Mouse (Mus musculus) right cerebral cortex, postnatal 25 days (tissue): Measurements from ENCODE around the gene Rps6ka2.
"Not testable (repeated sequence)": the region's sequence is repeated elsewhere in the genome, so short reads cannot be mapped to it uniquely, and the experiment has no call there.

ENCODE experiments used
- DNase-seq: peaks from one replicate; pipeline ENCODE4 v3.0.0; 2022

Rps6ka2 gene

DNA sequence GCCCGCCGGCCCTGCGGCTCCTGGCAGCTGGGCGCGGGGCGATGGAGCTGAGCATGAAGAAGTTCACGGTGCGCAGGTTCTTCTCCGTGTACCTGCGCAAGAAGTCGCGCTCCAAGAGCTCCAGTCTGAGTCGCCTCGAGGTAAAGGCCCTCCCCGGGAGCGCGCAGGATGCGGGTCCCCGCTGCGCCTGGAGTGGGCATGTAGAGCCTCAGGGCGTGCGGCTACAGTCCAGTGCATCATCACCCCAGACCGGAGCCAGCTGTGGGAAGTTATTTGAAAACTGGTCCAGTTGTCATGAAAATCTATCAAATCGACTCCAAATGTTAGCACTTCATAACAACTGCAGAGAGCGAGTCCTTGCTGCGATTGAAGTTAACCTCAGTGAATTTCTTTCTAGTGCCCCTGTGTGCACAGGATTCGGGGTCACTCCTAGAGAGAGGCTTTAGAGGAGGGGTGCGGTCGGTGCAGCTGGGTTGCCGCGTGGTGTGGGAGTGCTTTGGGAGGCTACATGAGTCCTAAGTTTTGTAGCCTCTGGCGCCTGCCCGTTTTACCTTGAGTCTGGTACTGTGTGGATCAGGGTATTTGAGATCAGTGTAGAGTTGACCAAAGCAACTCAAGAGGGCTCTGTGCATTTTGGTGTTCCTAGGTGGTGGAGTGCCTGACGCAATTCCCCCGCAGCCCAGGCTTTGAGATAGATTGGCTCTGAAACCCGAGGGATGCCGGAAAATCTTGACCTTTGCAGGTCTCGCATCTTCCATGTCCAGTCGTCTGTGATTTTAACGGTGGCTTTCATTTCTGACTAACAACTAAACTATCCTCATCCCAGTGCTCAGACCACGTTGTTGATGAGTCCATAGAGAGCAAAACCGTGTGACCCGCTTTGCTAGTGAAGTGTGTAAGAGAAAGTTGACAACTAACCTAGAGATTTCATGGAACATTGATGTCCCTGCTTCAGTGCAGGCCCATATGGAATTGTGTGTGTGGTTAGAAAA lies 685 bp downstream of the Rps6ka2 start:
- DNase-seq = no peak

DNA sequence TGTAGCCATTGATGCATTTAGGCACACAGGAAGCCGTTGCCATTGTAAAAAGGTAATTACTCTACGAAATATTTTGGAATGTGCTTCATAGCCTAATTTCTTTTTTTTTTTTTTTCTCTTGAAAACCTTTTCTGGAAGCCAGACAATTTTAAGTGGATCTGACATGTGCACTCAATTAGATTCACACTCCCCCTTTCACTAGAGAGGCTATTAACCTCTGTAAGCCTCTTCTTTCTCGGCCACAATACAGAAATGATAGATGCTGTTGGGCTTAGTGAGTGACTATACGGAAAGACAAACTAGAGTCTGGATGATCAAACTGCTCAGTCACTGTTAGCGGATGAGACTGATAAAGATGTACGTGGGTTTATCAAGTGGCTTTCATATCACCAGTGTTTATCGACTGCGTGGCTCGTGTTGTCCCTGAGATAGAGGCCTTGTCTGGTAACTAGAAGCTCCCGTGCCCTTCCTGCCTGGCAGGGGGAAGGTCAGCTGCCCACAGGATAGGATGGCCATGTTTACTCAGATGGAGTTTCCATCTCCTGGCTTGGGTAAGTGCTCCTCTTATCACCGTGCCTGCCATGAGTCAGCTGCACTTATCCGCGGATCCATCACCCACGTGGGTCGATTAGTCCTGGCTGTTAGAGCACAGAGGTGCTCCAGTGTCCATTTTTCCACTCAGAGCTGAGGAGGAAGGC lies 3.6 kb downstream of the Rps6ka2 start:
- no peak for DNase-seq

DNA sequence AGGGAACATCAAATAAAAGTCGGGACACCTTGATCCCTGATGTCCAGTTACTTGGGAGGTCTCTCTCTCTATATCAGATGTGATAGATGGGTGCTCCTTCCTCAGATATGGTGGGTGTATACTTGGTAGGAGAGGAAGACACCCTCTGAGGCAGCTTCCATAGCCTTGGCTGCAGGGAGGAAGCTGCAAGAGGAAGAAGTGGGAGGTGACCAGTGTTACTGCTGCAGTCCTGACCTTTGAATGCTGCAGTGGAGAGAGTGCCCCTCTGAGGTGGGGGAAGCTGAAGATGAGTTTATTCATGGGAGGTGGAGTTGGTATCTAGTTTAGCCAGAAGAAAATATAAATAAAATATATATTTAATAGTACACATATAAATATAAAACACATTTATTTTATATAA lies 5.4 kb downstream of the Rps6ka2 start:
- no peak for DNase-seq

DNA sequence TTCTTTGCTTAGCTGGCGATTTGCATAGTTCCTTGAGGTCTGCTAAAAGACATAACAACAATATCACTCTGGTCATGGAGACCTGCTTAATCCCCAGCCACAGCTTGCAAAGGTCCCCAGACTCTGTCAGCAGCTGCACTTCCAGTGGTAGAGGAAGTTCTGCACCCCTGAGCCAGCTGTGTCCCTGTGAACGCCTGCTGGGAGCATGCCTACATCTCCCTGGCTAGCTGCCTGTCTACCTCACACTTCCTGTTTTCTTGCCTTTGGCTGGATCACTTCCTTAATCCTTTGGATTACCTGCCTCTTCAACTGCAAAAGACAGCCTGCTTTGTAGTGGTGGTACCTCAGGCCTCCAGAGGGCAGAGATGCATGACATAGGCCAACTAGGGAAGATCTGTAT lies 6.5 kb downstream of the Rps6ka2 start:
- DNase-seq = no peak

DNA sequence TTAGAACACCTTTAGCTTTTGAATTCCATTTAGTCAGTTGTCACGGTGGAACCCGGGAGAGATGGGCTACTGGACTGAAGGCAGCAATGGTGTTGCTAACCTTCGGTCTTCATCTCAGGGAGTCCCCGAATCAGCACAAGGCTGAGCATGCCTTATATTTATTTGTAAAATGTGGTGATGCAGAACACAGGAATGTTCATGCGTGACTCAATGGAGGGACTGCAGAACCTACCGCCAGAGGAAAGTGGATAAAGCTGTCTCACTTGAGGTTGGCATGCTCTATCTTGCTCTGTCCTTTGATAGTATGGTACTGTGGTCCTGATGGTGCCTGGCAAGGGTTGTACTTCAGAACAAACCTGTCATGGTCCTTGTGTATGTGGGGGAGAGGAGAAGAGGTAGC lies 8.3 kb downstream of the Rps6ka2 start:
- DNase-seq = no peak

DNA sequence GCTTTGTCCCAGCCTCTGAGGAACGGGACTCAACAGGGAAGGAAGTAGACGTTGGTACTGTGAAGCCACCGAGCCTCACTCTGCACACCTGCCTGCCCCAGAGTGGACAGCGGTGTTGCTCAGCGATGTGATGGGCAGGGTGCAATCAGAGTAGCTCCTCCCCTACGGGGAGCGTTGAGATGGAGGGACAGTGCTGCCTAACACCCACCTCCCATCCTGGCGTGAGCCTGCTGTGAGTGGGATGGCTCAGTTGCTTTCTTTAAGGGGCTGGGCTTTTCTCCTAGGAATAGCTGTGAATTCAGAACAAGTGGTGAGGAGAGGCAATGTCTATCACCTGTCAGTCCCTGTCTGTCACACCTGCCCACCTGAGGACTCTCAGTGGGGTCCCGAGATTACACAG lies 12.3 kb downstream of the Rps6ka2 start:
- DNase-seq = no peak

DNA sequence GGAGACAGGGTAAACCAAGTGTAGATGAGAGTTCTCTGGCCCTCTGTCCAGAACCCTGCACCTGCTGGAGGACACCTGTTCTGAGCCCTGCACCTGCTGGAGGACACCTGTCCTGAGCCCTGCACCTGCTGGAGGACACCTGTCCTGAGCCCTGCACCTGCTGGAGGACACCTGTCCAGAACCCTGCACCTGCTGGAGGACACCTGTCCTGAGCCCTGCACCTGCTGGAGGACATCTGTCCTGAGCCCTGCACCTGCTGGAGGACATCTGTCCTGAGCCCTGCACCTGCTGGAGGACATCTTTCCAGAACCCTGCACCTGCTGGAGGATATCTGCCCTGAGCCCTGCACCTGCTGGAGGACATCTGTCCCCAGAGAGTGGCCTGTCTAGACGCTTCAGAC lies 17.1 kb downstream of the Rps6ka2 start:
- DNase-seq = not testable (repeated sequence)

DNA sequence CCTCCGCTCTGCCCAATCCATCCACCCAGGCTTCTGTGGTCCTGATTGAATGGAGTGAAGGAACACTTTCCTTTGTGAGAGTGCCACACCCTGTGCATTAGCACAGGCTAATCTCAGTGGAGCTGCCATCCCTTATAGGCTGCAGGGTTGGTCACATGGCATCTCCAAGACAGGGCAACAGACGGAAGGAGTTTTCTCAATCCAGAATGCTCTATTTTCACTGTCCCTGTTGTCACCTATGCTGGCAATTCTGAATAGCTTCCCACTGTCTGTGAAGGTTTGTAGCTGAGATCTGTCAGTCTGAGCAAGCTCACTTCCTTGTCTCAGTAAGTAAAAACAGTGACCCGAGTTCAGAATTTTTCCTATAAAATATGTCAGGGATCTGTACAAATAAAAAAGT lies 19.5 kb downstream of the Rps6ka2 start:
- no peak for DNase-seq

DNA sequence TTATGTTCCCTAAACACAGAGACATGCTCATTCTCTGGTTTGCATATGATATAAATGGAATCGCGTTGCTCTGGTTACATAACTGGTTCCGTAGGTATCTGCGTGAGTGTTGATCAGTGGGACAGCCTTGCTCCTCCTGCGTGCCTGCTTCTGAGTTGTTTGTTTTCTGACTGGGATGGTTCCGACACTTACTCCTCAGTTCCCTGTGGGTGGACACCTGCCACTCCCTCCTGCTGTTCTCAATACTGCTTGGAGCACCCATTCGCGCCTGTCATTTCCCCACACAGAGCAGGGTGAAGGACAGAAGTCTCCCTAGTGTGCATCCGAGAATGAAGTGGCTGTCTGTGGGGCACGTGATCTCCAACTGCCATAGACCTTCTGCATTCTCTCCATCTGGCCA lies 20.1 kb downstream of the Rps6ka2 start:
- peak; percentile 40 for DNase-seq

DNA sequence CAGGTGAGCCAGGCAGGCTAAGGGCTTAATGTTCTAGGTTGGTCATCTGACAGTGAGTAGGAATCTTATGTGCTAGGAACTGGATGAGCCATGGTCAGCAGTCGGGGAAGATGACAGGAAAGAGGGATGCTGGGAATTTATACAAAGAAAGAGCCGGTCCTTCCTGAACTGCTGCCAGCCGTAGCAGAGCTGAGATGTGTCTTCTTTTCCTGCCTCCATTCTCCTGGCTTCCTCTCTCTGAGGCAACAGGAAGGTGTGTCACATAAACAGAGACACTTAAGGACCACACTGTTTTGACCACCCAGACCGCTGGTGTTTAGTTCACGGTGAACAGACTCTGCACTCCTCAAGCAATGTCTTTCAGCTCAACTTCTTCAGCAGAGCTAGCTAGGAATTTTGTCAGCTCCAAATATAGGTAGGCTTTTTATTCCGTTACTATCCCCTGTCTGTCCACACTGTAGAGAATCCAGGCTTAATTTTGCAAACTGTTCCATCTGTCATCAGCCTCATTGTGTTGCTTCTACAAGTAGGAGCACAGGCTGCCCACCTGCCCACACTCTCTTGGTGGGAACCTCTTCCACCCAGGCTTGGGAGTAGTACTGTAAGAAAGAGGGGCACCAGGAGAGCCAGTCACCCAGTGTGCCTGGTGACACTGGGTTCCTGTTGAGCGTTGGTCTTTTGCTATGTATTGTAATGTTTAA lies 24.4 kb downstream of the Rps6ka2 start:
- DNase-seq = no peak

DNA sequence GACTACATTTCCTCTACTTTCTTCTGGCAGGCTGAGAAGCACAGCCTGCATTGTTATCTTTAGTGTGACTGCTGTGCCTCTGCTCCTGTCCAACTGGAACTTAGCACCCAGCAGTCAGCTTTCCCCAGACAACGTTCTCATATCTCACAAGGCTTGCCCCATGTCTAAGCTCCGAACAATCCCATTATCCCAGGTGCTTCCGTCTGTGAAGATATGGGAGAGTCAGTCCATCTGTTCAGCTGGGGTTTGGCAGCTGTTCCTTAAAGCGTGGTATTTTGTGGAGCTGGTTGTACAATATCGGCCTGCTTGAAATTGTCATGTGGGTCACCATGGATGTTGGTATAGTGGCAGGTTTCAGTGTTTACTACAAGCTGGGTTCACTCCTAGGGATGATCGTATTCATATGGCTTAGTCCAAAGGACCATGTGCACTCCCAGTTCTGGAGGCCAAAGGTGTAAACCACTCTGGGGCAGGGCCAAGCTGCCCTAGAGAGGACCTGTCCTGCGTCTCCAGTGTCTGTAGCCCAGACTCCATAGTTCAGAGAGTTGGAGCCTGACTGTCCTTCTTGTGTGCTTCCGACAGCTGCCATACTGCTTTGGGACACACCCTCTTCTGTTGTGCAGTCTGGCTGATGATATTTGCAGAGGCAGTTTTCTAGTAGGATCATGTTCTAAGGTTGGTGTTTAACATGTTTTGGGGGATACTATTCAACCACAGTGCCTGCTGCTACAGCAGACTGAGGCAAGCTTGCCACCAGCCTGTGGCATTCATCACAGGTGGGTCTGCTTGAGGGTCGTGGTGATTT lies 27.4 kb downstream of the Rps6ka2 start:
- peak; percentile 52 for DNase-seq

DNA sequence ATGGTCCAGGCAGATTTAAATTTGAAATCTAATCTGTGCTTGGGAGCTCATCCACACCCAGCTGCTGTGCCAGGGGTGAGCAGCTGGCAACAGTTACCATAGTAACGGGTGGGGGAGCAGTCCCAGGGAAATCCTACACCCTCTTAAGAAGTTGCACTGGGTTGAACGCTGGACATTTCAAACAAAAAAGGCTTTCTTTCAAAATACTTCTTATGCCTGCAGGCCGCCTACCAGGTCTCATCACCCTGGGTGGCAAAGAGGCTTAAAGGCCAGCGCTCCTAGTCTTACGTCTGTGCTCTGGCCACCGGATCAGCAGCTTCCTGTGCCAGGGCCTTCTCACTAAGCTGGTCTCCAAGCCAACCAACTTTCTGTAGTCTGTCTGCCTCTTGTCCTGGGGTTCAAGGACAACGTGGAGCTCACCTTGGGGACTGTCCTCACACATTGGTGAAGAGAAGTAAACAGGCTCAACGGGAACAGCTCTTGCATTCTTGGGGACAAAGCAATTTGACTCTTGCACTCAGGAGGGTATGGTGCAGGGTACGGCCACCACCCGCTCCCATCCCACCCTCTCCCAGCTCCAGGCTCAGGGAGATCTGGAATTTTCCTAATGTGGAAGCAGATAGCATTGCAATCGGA lies 35.0 kb downstream of the Rps6ka2 start:
- DNase-seq = no peak

DNA sequence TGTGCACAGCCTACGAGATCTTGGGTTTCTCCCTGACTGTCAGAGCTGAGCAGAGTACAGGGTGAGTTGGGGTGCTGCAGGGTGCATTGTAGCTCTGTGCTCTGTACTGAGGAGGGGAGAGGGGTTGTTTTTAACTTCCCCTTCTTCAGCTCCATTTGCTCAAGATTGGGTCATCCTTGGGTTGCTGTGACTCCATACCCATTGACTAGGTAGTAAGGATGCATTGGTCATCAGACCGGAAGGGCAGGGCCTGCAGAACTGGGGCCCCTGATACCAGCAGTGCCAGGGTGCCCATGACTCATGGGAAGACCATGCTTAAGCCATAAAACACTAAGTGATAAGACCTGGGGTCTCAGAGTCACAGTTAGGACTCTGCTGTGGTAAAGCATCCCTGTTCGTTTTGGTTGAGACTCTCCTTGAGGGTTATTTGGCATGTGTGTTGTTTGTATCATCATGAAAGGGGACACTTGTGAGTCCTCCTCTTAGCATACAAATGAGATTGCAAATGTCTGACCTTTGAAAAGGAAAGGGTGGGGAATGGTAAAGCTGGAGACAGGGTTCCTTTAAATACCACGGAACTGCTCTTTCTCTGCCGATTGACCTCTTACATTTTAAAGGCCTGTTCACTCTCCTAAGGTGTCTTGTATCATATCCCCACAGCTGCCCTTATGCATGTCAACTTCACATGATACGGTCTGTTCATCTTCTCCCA lies 36.7 kb downstream of the Rps6ka2 start:
- no peak for DNase-seq

DNA sequence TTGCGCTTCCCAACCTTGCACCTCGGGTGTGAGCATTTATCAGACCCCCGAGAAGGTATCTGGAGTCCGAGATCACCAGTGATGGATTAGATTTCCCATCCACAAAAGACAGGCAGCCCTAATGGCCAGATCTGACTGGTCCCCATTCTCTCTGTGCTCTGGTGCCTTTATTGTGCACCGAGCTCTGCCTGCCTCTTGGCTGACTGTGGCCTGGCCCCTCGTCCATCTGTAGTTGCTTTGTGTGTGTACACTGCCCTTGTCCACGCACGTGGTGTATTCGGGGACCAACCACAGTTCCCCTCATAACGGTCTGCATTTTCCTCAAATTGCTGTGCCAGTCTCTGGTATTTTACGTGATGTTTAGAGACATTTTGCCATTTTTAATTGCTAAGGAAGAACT lies 40.7 kb downstream of the Rps6ka2 start:
- DNase-seq = no peak

DNA sequence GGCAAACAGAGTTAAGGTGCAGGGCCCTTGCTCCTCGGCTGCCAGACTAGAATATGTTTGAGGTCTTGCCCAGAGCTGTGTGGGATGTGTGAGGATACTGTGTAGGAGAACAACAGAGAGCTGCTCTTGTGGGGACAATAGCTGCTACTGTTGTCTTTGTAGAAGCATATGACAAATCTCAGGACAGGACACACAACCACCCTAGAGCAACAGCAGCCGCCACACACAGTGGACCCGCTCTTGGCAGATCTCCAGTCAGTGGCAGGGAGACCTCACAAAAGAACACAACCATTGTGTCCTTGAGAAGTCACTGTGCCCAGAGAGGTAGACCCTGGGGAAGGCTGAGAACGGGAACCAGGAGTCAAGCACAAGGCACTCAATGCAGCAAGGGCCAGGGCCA lies 42.0 kb downstream of the Rps6ka2 start:
- DNase-seq = no peak

DNA sequence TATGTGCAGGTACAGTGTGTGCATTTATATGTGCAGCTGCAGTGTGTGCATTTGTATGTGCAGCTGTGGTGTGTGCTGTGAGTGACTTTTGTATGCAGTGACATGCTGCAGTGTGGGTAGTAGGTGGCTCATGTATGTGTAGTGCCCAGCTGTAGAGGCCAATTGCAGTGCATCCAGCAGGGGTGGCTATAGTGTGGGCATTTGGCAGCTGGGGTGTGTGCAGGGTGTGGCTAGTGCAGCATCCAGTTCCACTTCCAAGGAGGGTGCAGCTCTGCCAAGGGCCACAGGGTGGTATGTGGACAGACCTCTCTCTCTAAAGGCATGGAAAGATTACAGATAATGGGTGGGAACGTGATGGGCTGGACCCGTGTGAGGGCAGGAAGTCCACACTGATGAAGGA lies 43.3 kb downstream of the Rps6ka2 start:
- DNase-seq = no peak

DNA sequence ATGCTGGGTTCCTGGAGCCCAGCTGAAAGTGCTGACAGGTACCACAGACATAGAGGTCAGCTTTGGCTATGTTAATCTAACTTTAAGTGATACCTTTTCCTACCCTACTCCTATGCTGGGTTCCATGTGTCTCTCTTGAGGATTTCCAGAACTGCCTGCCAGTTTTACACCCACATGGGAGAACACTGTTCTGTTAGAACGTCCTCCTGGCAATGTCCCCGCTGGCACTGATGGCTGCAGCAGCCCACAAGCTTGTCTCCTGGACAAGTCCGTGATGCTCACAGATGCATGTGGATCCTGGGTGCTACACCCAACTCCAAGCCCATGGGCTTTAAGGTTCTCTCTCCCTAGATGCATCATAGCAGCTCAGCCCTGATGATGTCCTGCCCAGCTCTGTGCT lies 44.1 kb downstream of the Rps6ka2 start:
- DNase-seq = peak; percentile 85

DNA sequence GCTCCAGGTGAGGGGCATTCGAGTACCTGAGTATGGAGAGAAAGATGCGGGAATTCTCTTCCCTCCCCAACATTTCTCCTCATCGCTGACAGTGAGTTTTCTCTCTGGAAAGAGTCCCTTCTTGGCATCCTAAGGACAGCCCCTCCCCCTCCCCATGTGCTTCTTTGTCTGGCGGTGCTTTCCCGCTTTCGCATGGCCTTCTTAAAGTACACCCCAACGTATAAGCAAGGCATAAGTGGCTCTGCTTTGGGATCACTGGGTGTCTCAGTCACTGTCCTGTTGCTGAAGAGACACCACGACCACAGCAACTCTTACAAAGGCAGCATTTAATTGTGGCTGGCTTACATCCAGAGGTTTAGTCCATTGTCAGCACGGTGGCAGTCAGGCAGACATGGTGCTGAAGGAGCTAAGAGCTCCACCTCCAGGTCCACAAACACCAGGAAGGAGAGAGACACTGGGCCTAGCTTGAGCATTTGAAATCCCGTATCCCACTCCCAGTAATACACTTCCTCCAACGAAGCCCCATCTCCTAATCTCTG lies 47.9 kb downstream of the Rps6ka2 start:
- no peak for DNase-seq

DNA sequence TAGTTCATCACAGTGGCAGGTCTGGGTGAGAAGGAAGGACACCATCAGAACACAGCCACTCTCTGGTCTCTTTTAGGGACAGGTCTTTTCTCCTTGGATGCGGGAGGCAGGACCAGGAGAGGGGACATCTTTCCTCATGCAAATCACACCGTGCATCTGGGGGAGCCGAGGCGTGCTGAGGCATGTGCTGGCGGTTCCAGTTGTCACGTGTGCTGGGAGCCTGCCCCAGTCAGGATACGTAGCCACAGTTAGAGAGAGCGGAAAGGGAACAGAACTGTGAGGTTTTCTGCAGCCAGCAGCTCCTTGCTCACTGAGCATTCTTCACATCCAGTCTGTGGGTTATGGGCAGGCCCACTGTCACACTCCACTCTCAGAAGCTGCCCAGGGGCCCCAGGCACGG lies 48.5 kb downstream of the Rps6ka2 start:
- DNase-seq = no peak

DNA sequence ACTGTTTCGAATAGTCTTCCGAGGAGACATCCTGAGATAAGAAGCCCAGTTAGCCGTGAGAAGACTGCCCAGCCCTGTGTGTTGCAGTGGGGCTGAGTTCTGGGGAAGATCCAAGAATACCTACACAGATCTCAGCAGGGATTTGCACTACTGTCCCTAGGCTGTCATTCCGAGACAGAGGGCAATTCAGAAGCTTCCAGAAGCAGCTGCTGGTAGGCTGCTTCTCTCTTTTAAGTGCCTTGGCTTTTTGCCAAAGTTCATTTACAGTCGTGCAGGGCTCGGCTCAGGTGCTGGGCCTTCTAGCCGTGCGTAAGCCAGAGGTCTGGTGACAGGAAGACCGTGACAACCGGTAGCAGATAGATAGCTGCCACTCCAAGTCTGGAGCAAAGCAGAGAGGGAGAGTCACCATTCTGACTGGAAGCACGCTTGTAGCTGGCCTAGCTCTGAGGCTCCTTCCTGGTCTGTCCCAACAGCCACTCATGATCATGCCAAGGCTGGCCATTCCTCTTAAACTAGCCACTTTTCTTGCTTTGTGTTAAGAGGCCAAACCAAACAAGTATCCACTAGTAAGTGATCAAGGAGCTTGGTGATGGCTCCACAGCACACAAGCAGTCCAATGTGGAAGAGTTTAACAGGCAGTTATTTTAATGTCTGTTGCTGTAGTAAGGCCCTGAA lies 49.3 kb downstream of the Rps6ka2 start:
- DNase-seq = no peak

DNA sequence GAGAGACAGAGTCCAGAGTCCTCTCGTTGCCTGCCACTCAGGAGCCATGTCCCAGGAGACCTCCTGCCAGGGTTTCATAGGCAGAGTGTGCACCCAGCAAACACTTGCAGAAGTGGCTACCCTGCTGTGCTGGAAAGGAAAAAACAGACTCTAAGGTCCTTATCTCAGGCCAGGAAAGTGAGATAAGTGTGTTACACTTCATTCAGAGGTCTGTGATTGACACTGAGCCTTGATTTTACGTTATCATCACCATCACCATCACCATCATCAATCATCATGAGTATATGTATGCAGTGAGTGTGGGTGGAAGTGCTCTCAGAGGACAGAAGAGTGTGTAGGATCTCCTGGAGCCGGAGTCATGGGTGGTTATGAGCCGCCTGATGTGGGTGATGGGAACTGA lies 51.4 kb downstream of the Rps6ka2 start:
- no peak for DNase-seq
